Mouse (Mus musculus): ENCODE data around the gene Zfp36l2. TPM values are rescaled to one million over a fixed set of nuclear protein-coding genes. Genes with fewer than 3 reads are reported as not detected.

Zfp36l2 gene
- polyA plus RNA-seq, 1 experiment = 18.8 TPM

GRCm38 (mm10) chr17:84180715-84181501 lies 6.8 kb downstream of the Zfp36l2 start:
- Histone ChIP-seq H3K4me3 (ENCODE audit: insufficient read depth, low read length) (no peak overlapping the region), H3K4me1 (ENCODE audit: control insufficient read depth, insufficient read depth, low read length) (peaks cover 2% of the 10 kb centered on the region; the same call in 1 of the 2 replicates), H3K27ac (ENCODE audit: insufficient read depth, low read length) (peak overlapping the region; percentile 55; the same call in 1 of the 2 replicates)
- TF ChIP-seq POLR2A (IDR thresholded peaks at IDR 0.05; ENCODE audit: extremely low read depth, insufficient read depth, low read length) (no peak), CTCF (IDR thresholded peaks at IDR 0.05; ENCODE audit: extremely low read depth, insufficient read depth, low read length) (no peak)

- Histone ChIP-seq H3K27ac (ENCODE audit: insufficient read depth, low read length) (no peak overlapping the region), H3K4me1 (ENCODE audit: control insufficient read depth, insufficient read depth, low read length) (peaks cover 2% of the 10 kb centered on the region; the same call in 1 of the 2 replicates), H3K4me3 (ENCODE audit: insufficient read depth, low read length) (no peak overlapping the region)
- TF ChIP-seq POLR2A (IDR thresholded peaks at IDR 0.05; ENCODE audit: extremely low read depth, insufficient read depth, low read length) = no peak
Observed at GRCm38 (mm10) chr17:84179973-84180365, 7.8 kb downstream of the Zfp36l2 start.

GRCm38 (mm10) chr17:84179026-84179972 lies 8.4 kb downstream of the Zfp36l2 start:
- no peak overlapping the region for H3K27ac ChIP-seq (ENCODE audit: insufficient read depth, low read length)
- TF ChIP-seq CTCF (IDR thresholded peaks at IDR 0.05; ENCODE audit: extremely low read depth, insufficient read depth, low read length) (no peak), POLR2A (IDR thresholded peaks at IDR 0.05; ENCODE audit: extremely low read depth, insufficient read depth, low read length) (no peak)
- H3K4me3 ChIP-seq (ENCODE audit: insufficient read depth, low read length) = no peak overlapping the region
- peaks cover 2% of the 10 kb centered on the region; the same call in 1 of the 2 replicates for H3K4me1 ChIP-seq (ENCODE audit: control insufficient read depth, insufficient read depth, low read length)

- Histone ChIP-seq H3K27ac (ENCODE audit: insufficient read depth, low read length) (no peak overlapping the region), H3K4me1 (ENCODE audit: control insufficient read depth, insufficient read depth, low read length) (peaks cover 2% of the 10 kb centered on the region; the same call in 1 of the 2 replicates), H3K4me3 (ENCODE audit: insufficient read depth, low read length) (no peak overlapping the region)
- no peak for TF ChIP-seq CTCF (IDR thresholded peaks at IDR 0.05; ENCODE audit: extremely low read depth, insufficient read depth, low read length)
- TF ChIP-seq POLR2A (IDR thresholded peaks at IDR 0.05; ENCODE audit: extremely low read depth, insufficient read depth, low read length) = no peak
Observed at GRCm38 (mm10) chr17:84177481-84177880, 10.3 kb downstream of the Zfp36l2 start.

- H3K27ac ChIP-seq (ENCODE audit: insufficient read depth, low read length) = no peak overlapping the region
- no peak for TF ChIP-seq POLR2A (IDR thresholded peaks at IDR 0.05; ENCODE audit: extremely low read depth, insufficient read depth, low read length)
- no peak for TF ChIP-seq CTCF (IDR thresholded peaks at IDR 0.05; ENCODE audit: extremely low read depth, insufficient read depth, low read length)
- H3K4me1 ChIP-seq (ENCODE audit: control insufficient read depth, insufficient read depth, low read length) = peaks cover 2% of the 10 kb centered on the region; the same call in 1 of the 2 replicates
- no peak overlapping the region for H3K4me3 ChIP-seq (ENCODE audit: insufficient read depth, low read length)
Observed at GRCm38 (mm10) chr17:84176446-84176845, 11.3 kb downstream of the Zfp36l2 start.

GRCm38 (mm10) chr17:84175196-84175595 lies 12.6 kb downstream of the Zfp36l2 start:
- H3K4me3 ChIP-seq (ENCODE audit: insufficient read depth, low read length) = no peak overlapping the region
- no peaks in the 10 kb centered on the region for H3K4me1 ChIP-seq (ENCODE audit: control insufficient read depth, insufficient read depth, low read length)
- no peak overlapping the region for H3K27ac ChIP-seq (ENCODE audit: insufficient read depth, low read length)
- no peak for TF ChIP-seq POLR2A (IDR thresholded peaks at IDR 0.05; ENCODE audit: extremely low read depth, insufficient read depth, low read length)
- no peak for TF ChIP-seq CTCF (IDR thresholded peaks at IDR 0.05; ENCODE audit: extremely low read depth, insufficient read depth, low read length)

- no peaks in the 10 kb centered on the region for H3K4me1 ChIP-seq (ENCODE audit: control insufficient read depth, insufficient read depth, low read length)
- TF ChIP-seq POLR2A (IDR thresholded peaks at IDR 0.05; ENCODE audit: extremely low read depth, insufficient read depth, low read length) (no peak), CTCF (IDR thresholded peaks at IDR 0.05; ENCODE audit: extremely low read depth, insufficient read depth, low read length) (no peak)
- H3K27ac ChIP-seq (ENCODE audit: insufficient read depth, low read length) = no peak overlapping the region
- H3K4me3 ChIP-seq (ENCODE audit: insufficient read depth, low read length) = no peak overlapping the region
Observed at GRCm38 (mm10) chr17:84167377-84167776, 20.4 kb downstream of the Zfp36l2 start.

- H3K4me1 ChIP-seq (ENCODE audit: control insufficient read depth, insufficient read depth, low read length) = no peaks in the 10 kb centered on the region
- TF ChIP-seq POLR2A (IDR thresholded peaks at IDR 0.05; ENCODE audit: extremely low read depth, insufficient read depth, low read length) = no peak
- no peak for TF ChIP-seq CTCF (IDR thresholded peaks at IDR 0.05; ENCODE audit: extremely low read depth, insufficient read depth, low read length)
- H3K4me3 ChIP-seq (ENCODE audit: insufficient read depth, low read length) = no peak overlapping the region
- no peak overlapping the region for H3K27ac ChIP-seq (ENCODE audit: insufficient read depth, low read length)
Observed at GRCm38 (mm10) chr17:84166135-84166860, 21.4 kb downstream of the Zfp36l2 start.

GRCm38 (mm10) chr17:84165735-84166134 lies 22.0 kb downstream of the Zfp36l2 start:
- H3K4me3 ChIP-seq (ENCODE audit: insufficient read depth, low read length) = no peak overlapping the region
- no peak for TF ChIP-seq POLR2A (IDR thresholded peaks at IDR 0.05; ENCODE audit: extremely low read depth, insufficient read depth, low read length)
- TF ChIP-seq CTCF (IDR thresholded peaks at IDR 0.05; ENCODE audit: extremely low read depth, insufficient read depth, low read length) = no peak

More at GRCm38 (mm10) chr17:84165735-84166134, 22.0 kb downstream of the Zfp36l2 start:
- no peak overlapping the region for H3K27ac ChIP-seq (ENCODE audit: insufficient read depth, low read length)
- H3K4me1 ChIP-seq (ENCODE audit: control insufficient read depth, insufficient read depth, low read length) = no peaks in the 10 kb centered on the region

Measured in cortical plate, adult 2 months (tissue).